Mouse (Mus musculus): ENCODE measurements around the gene Faiml.

Gene Faiml
- long read RNA-seq, experiment 1, result 0 reads
- long read RNA-seq, experiment 2, result 0 reads

GRCm38 (mm10) chr9:99237139-99237538, at the start of gene Faiml:
Gene Faiml (minus strand): TSS chr9:99237239.
- intact Hi-C loops (cut with DNase I), result no loop called here

GRCm38 (mm10) chr9:99258891-99259290, 21.9 kb upstream of the Faiml start:
- intact Hi-C loops (cut with DNase I), result no loop called here

GRCm38 (mm10) chr9:99256821-99257220, 19.8 kb upstream of the Faiml start:
- intact Hi-C loops (cut with DNase I), result no loop called here

- intact Hi-C loops (cut with DNase I), result no loop called here
These were observed 19.2 kb upstream of the Faiml start for GRCm38 (mm10) chr9:99256206-99256605.

- intact Hi-C loops (cut with DNase I), result no loop called here
These were observed 16.8 kb upstream of the Faiml start for GRCm38 (mm10) chr9:99253861-99254260.

DNA sequence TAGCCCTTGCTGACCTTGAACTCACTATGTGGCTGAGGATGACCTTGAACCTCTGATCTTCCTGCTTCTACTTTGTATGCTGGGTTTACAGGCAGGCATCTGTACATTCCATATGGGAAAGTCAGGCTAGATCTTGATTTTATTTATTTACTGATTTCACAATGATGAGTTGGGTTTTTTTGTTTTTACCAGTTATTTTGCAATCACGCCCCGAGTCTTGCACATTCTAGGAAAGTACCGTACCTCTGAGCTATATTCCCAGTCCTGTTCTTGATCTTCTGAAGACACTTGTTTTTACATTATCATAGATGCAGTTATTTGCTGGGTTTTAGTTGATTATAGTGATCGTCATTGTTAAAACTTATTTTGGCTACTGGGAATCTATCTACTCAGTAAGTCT, 11.9 kb upstream of the Faiml start:
- intact Hi-C loops (cut with DNase I), result loop anchor here (10.0 kb wide), 4 partner anchors 126 to 326 kb away; partner anchors contain the start of genes Dbr1 and Faim

- intact Hi-C loops (cut with DNase I), result loop anchor here (10.0 kb wide), 4 partner anchors 126 to 326 kb away; partner anchors contain the start of genes Dbr1 and Faim
These were observed 11.3 kb upstream of the Faiml start for GRCm38 (mm10) chr9:99248304-99248703.

- intact Hi-C loops (cut with DNase I), result loop anchor here (2.0 to 10.0 kb wide), 5 partner anchors 105 to 331 kb away; partner anchors contain the start of genes Dbr1 and Faim
These were observed 6.9 kb upstream of the Faiml start for GRCm38 (mm10) chr9:99243895-99244293.

DNA sequence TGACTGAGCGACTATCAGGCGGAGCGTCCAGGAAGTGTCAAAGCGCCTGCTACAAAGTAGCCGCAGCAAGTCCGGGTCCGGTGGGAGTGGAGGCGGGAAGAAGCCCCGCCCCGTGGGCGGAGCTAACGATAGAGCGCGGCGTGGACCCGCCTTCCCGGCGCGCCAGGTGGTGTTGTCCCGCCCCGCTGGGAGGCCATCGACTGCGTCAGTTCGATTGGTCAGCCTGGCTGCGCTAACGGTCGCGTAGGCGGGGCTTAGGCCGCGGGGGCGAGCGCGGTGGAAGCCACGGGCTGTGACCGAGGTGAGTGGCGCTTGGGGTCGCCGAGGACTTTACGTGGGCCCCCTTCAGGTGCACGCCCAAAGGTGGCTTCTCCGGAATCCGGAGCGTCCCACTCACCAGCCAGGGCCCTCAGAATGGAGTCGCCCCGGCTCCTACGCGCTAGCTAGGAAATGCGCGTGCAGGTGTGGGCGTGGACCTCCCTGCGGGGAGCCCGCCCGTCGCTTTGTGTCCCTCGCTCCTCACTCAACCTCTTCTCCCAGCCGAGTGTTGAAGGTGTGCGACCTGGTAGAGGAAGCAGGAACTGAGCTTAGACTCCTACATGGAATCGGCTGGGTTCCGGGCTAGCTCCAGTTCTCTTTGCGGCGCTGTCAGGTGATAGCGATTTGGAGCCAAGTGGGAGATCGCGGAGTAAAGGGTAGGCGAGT, 6.3 kb upstream of the Faiml start, which contains the start of gene Cep70:
Gene Cep70, plus strand, starts transcription at position 178 of the 705 bp plus-strand sequence.
- intact Hi-C loops (cut with DNase I), result loop anchor here (10.0 kb wide), 4 partner anchors 131 to 331 kb away; partner anchors contain the start of genes Dbr1 and Faim

DNA sequence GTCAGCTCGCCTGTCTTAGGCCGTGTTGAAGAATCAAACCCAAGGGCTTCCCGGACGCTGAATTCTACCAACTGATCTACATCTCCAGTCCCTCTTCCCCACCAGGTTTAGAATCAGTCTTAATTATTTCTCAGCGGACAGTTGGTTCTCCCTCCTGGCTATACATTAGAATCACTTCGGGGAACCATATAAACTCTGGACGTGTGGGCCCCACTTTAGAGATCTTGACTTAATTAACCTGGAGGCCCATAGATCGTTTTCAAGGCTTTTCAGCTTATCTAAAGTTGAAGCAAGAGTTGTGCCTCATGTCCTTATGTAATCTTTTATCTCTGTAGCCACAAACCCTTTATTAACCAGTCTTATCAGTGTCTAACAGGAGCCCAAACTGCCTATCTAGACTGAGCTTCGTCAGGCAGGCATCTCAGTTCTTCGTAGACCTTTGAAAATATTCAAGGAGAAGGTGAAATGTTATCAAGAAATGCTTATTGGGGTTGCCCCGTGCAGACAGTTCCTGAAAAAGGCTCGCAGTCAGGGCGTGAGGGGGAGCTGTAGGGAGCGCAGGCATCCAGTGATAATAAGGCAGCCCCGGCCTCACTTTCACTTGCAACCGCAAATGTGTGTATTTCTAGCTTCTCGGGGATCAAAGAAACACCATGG, 5.6 kb upstream of the Faiml start:
- intact Hi-C loops (cut with DNase I), result loop anchor here (1.0 to 10.0 kb wide), 5 partner anchors 132 to 332 kb away; partner anchors contain the start of genes Dbr1 and Faim

GRCm38 (mm10) chr9:99242035-99242434, 5.0 kb upstream of the Faiml start:
- intact Hi-C loops (cut with DNase I), result loop anchor here (1.0 to 10.0 kb wide), 5 partner anchors 133 to 333 kb away; partner anchors contain the start of genes Dbr1 and Faim

DNA sequence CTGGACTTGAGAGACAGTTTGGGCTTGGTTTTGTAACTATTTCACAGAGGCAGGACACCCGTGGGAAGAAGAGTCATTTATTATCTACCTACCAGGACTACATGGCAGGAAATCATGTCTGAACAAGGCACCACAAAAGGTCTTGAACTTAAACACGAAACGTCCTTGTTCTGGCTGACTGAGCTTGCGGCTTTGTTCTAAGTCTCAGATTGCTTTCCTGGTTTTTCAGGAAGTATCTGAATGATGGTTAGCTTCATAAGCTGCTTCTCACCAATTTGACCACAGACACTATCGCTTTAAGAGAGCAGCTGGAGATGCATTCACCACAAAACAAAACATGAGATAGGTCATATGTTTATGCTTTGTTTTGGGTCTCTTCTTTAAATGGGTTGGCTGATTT, 3.5 kb upstream of the Faiml start:
- intact Hi-C loops (cut with DNase I), result loop anchor here (10.0 kb wide), 4 partner anchors 134 to 334 kb away; partner anchors contain the start of genes Dbr1 and Faim

- intact Hi-C loops (cut with DNase I), result no loop called here
These were observed 2.2 kb upstream of the Faiml start for GRCm38 (mm10) chr9:99239256-99239655.

GRCm38 (mm10) chr9:99238276-99238675, 1.2 kb upstream of the Faiml start:
- intact Hi-C loops (cut with DNase I), result no loop called here

GRCm38 (mm10) chr9:99229450-99229849, 7.6 kb downstream of the Faiml start:
- intact Hi-C loops (cut with DNase I), result no loop called here

DNA sequence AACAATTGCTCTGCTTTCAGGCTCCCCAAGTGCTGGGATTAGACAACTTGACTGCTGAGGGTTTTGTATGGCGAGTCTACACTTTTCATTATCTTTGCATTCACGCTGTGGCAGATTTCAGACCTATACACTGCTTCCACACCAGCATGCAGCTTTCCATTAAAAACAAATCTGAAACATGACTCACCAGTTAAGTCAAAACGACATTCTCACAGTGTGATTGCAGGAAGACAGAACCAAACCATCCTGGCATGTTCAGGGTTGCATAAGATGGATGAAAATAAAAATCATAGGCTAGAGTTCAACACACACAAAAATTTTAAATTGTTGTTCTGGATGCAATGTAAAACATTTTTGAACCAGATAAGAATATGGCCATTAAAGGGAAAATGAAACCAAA, 12.5 kb downstream of the Faiml start:
- intact Hi-C loops (cut with DNase I), result no loop called here

- intact Hi-C loops (cut with DNase I), result no loop called here
These were observed 15.4 kb downstream of the Faiml start for GRCm38 (mm10) chr9:99221636-99222035.

DNA sequence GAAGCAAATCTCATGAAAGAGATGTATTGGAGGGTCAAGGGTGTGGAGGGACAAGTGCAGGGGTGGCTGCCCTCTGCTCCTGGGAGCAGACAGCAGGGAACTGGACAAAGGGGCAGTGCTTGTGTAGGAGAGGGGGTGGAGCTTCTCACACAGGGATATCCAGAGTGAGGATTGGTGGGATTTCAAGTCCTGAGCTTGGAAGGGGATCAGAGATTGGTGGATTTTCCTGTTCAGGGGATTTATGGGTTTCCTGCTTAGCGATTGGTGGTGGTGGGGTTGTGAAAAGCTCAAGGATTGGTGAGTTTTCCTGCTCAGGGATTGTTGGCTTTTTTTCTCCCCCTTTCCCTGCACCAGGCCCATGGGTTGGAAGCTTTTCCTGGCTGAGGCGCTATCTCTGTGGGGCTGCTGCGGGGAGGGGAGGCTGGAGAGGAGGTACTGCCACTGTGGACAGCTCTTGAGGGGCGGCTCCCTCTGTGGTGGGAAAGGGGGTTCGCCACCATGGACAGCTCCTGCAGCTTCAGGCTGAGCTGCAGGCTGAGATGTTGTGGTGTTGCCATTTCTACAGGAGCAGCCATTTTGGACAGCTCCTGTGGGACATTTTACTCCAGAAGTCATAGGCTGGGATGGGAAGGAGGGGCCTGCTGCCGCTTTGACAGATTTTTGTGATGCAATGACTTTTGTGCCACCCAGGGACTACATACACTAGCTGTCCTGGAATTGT, 18.9 kb downstream of the Faiml start:
- intact Hi-C loops (cut with DNase I), result no loop called here

GRCm38 (mm10) chr9:99216182-99216581, 20.9 kb downstream of the Faiml start:
- intact Hi-C loops (cut with DNase I), result no loop called here

- intact Hi-C loops (cut with DNase I), result no loop called here
These were observed 24.4 kb downstream of the Faiml start for GRCm38 (mm10) chr9:99212643-99213042.

GRCm38 (mm10) chr9:99183043-99183670, 53.9 kb downstream of the Faiml start:
- intact Hi-C loops (cut with DNase I), result no loop called here

Measured in adrenal gland (tissue).